ENCODE assay signal across 13 mouse cellular contexts in genomic region chr19:16250921-16251320, GRCm38 (mm10).
DNase-seq lines count a peak whose midpoint lies in the region; ATAC-seq and TF ChIP-seq lines count a peak whose summit lies in the region.
"Had no signal": no experiment of that assay in that cellular context is flagged by ENCODE, and none has a peak within 500 bp of the region (broad histone marks: within the 10 kb centered on the region; RNA-seq: fewer than 3 reads in every experiment).

No protein-coding gene starts in this region.

- H3K4me3 ChIP-seq in heart, embryonic 11.5 days (ENCODE audit: low read depth, low read length), result no peak overlapping the region
- no peak overlapping the region for H3K4me3 ChIP-seq in layer of hippocampus, adult 2 months
- no peak overlapping the region for H3K4me3 ChIP-seq in embryonic facial prominence, embryonic 15.5 days (replicated peaks)
- H3K4me3 ChIP-seq in liver, embryonic 11.5 days (ENCODE audit: low read depth, low read length), result no peak overlapping the region
- H3K4me3 ChIP-seq: heart, adult 2 months; midbrain, embryonic 12.5 days had no signal

- no peaks in the 10 kb centered on the region for H3K36me3 ChIP-seq in heart, embryonic 11.5 days (ENCODE audit: control insufficient read depth, insufficient read depth, low read length)
- no peaks in the 10 kb centered on the region for H3K36me3 ChIP-seq in embryonic facial prominence, embryonic 15.5 days
- H3K36me3 ChIP-seq in liver, embryonic 11.5 days (ENCODE audit: control insufficient read depth, insufficient read depth, low read length), result no peaks in the 10 kb centered on the region
- H3K36me3 ChIP-seq: midbrain, embryonic 12.5 days had no signal

- H3K9me3 ChIP-seq in heart, embryonic 11.5 days (replicated peaks; ENCODE audit: control insufficient read depth, low read length), result no peaks in the 10 kb centered on the region
- no peaks in the 10 kb centered on the region for H3K9me3 ChIP-seq in embryonic facial prominence, embryonic 15.5 days (replicated peaks)
- no peaks in the 10 kb centered on the region for H3K9me3 ChIP-seq in liver, embryonic 11.5 days (ENCODE audit: control insufficient read depth, low read length)
- H3K9me3 ChIP-seq: midbrain, embryonic 12.5 days had no signal

- DNase-seq in heart, postnatal 36 days, result no peak
- no peak for DNase-seq in layer of hippocampus, adult 2 months (ENCODE audit: low spot score in 2 of 2)
- DNase-seq in layer of hippocampus, postnatal 10 days (ENCODE audit: low spot score in 2 of 2), result no peak
- DNase-seq in NIH3T3 (ENCODE audit: low read depth), result peak; percentile 71
- DNase-seq in liver, embryonic 11.5 days (ENCODE audit: low spot score), result no peak
- DNase-seq: adrenal gland, postnatal 10 days; heart, adult 2 months; kidney, adult 11 months had no signal

- H3K27me3 ChIP-seq in heart, embryonic 11.5 days (ENCODE audit: control insufficient read depth, insufficient read depth, low read length), result no peaks in the 10 kb centered on the region
- no peaks in the 10 kb centered on the region for H3K27me3 ChIP-seq in embryonic facial prominence, embryonic 15.5 days
- H3K27me3 ChIP-seq in liver, embryonic 11.5 days (replicated peaks; ENCODE audit: control insufficient read depth, insufficient read depth, low read length), result no peaks in the 10 kb centered on the region
- H3K27me3 ChIP-seq: midbrain, embryonic 12.5 days had no signal

- intact Hi-C loops in heart, postnatal 36 days (cut with DNase I), result loop anchor here (5.0 kb wide), 1 partner anchor 34 kb away; no protein-coding TSS in a partner anchor

- H3K4me1 ChIP-seq in heart, embryonic 11.5 days (ENCODE audit: control insufficient read depth, insufficient read depth, low read length), result peaks cover 20% of the 10 kb centered on the region
- peaks cover 15% of the 10 kb centered on the region for H3K4me1 ChIP-seq in embryonic facial prominence, embryonic 15.5 days
- peaks cover 13% of the 10 kb centered on the region for H3K4me1 ChIP-seq in liver, embryonic 11.5 days (replicated peaks; ENCODE audit: control insufficient read depth, insufficient read depth, low read length)

- H3K27ac ChIP-seq in heart, embryonic 11.5 days (ENCODE audit: low read depth, low read length), result no peak overlapping the region
- peak overlapping the region; percentile 32; the same call in 1 of the 2 replicates for H3K27ac ChIP-seq in layer of hippocampus, adult 2 months
- peak overlapping the region; percentile 65 for H3K27ac ChIP-seq in embryonic facial prominence, embryonic 15.5 days (replicated peaks)
- no peak overlapping the region for H3K27ac ChIP-seq in liver, embryonic 11.5 days (ENCODE audit: low read depth, low read length)
- H3K27ac ChIP-seq: heart, adult 2 months; liver, embryonic 14.5 days; midbrain, embryonic 12.5 days had no signal

- no peak overlapping the region for H3K4me2 ChIP-seq in heart, embryonic 11.5 days
- no peak overlapping the region for H3K4me2 ChIP-seq in embryonic facial prominence, embryonic 15.5 days (replicated peaks)
- no peak overlapping the region for H3K4me2 ChIP-seq in liver, embryonic 11.5 days
- H3K4me2 ChIP-seq: midbrain, embryonic 12.5 days had no signal

- no peak for TF ChIP-seq CTCF in layer of hippocampus, adult 2 months (conservative IDR thresholded peaks at IDR 0.05)

- 70% methylated on average over 3 of the region's 3 CpGs for WGBS in heart, embryonic 11.5 days (ENCODE audit: insufficient replicate concordance)
- whole genome bisulfite sequencing in embryonic facial prominence, embryonic 15.5 days, result 18% methylated on average over 3 of the region's 3 CpGs
- 87% methylated on average over 3 of the region's 3 CpGs for WGBS in liver, embryonic 11.5 days

- ATAC-seq in heart, embryonic 11.5 days (replicated peaks; ENCODE audit: insufficient number of reproducible peaks, low FRiP score, low TSS enrichment), result no peak
- ATAC-seq in embryonic facial prominence, embryonic 15.5 days (ENCODE audit: insufficient number of reproducible peaks, low FRiP score, low TSS enrichment, low read depth), result no peak
- ATAC-seq in liver, embryonic 11.5 days (replicated peaks; ENCODE audit: low FRiP score), result no peak
- ATAC-seq in inflammation-experienced regulatory T-cells, adult 6 months, result no peak

- H3K9ac ChIP-seq in heart, embryonic 11.5 days (ENCODE audit: low read depth, low read length), result peak overlapping the region; percentile 16; the same call in 1 of the 2 replicates
- H3K9ac ChIP-seq in embryonic facial prominence, embryonic 15.5 days, result no peak overlapping the region
- no peak overlapping the region for H3K9ac ChIP-seq in liver, embryonic 11.5 days (ENCODE audit: low read depth, low read length)
- H3K9ac ChIP-seq: liver, embryonic 14.5 days; midbrain, embryonic 12.5 days had no signal

Comparison
In these comparisons a context has a peak if more than half of its experiments do, and no peak if none do; other contexts are left out.
1. H3K27ac ChIP-seq: peak in layer of hippocampus, adult 2 months (single experiment) and embryonic facial prominence, embryonic 15.5 days (single experiment); none in heart, embryonic 11.5 days (single experiment) and liver, embryonic 11.5 days (single experiment).